Mouse (Mus musculus) liver, postnatal 0 days (tissue): ENCODE data around the gene Kctd21. TPM values are rescaled to one million over a fixed set of nuclear protein-coding genes. Genes with fewer than 3 reads are reported as not detected.

Experiments
- ATAC-seq: fragments of 200-750 bp; cut with Nextera tagmentation; 2 replicates; pipeline ENCODE4 v1.8.0; 2017; ENCODE audit warnings: mild to moderate bottlenecking, moderate library complexity
- DNase-seq: peaks from one replicate; pipeline ENCODE4 v3.0.0-alpha.2; 2016
- H3K27ac ChIP-seq: fragments of 300-500 bp; sonication (generic); 2 replicates; pipeline ENCODE4 v1.5.1; 2014; ENCODE audit warnings: antibody characterized with exemption, moderate library complexity, mild to moderate bottlenecking, low read depth
- H3K27me3 ChIP-seq: fragments of 300-500 bp; sonication (generic); 2 replicates; pipeline ENCODE4 v1.6.1; 2014; ENCODE audit warnings: low read length, control low read depth, mixed read lengths; ENCODE audit not compliant: insufficient read depth
- H3K36me3 ChIP-seq: fragments of 300-500 bp; sonication (generic); replicated peaks from 2 replicates; pipeline ENCODE4 v1.6.1; 2014; ENCODE audit warnings: mild to moderate bottlenecking, control low read depth, low read length, moderate library complexity, mixed read lengths; ENCODE audit not compliant: insufficient read depth
- H3K4me1 ChIP-seq: fragments of 300-500 bp; sonication (generic); 2 replicates; pipeline ENCODE4 v1.6.1; 2014; ENCODE audit warnings: antibody characterized with exemption, mild to moderate bottlenecking, control low read depth; ENCODE audit not compliant: insufficient read depth
- H3K4me2 ChIP-seq: fragments of 300-500 bp; sonication (generic); 2 replicates; pipeline ENCODE4 v1.6.1; 2014; ENCODE audit warnings: low read depth, mild to moderate bottlenecking, low read length, moderate library complexity, mixed read lengths
- H3K4me3 ChIP-seq: fragments of 300-500 bp; sonication (generic); 2 replicates; pipeline ENCODE4 v1.5.1; 2014; ENCODE audit warnings: low read depth, low read length
- H3K9ac ChIP-seq: fragments of 300-500 bp; sonication (generic); replicated peaks from 2 replicates; pipeline ENCODE4 v1.6.1; 2014; ENCODE audit warnings: mild to moderate bottlenecking, moderate library complexity
- H3K9me3 ChIP-seq: fragments of 300-500 bp; sonication (generic); 2 replicates; pipeline ENCODE4 v1.6.1; 2016; ENCODE audit warnings: mild to moderate bottlenecking, control low read depth, low read length, mixed read lengths
- CTCF ChIP-seq: sonication (generic); IDR thresholded peaks from 2 replicates; pipeline ENCODE4 v1.5.1; 2016; ENCODE audit warnings: antibody characterized with exemption, low read depth
- EP300 ChIP-seq: IDR thresholded peaks from 2 replicates; pipeline ENCODE4 v1.6.1; 2016; ENCODE audit warnings: antibody characterized with exemption, low read depth, mild to moderate bottlenecking
- WGBS: fragments of 180-500 bp; shearing (Covaris S2); extraction: QIAGEN DNeasy Blood & Tissue Kit; methylation state at CpG from one replicate; pipeline ENCODE4 v1.1.7; 2014; ENCODE audit not compliant: insufficient replicate concordance; 5-methylcytosine and 5-hydroxymethylcytosine counted together
- polyA plus RNA-seq: library from polyadenylated mRNA; unstranded; fragments of >200 nt; fragmentation: Nextera tagmentation; extraction: Ambion mirVana; gene quantifications from 2 replicates; pipeline ENCODE4 v1.2.1, GENCODE M21; 2015

Kctd21 gene
- polyA plus RNA-seq, 1 experiment from 2014 or later: 1.1 TPM

- H3K27ac ChIP-seq: no peak overlapping the region
- H3K4me3 ChIP-seq: no peak overlapping the region
- ATAC-seq: no peak
- no peaks in the 10 kb centered on the region for H3K27me3 ChIP-seq
- H3K9ac ChIP-seq: no peak overlapping the region
- 78% methylated on average over 7 of the region's 7 CpGs for WGBS
- TF ChIP-seq CTCF (no peak), EP300 (no peak)
- H3K9me3 ChIP-seq: no peaks in the 10 kb centered on the region
- no peak overlapping the region for H3K4me2 ChIP-seq
- no peaks in the 10 kb centered on the region for H3K4me1 ChIP-seq
- H3K36me3 ChIP-seq: peaks cover 4% of the 10 kb centered on the region; the same call in 1 of the 2 replicates
- DNase-seq: no peak
These were observed 18.6 kb upstream of the Kctd21 start for GRCm38 (mm10) chr7:97313364-97313995.

GRCm38 (mm10) chr7:97314646-97315045 lies 17.5 kb upstream of the Kctd21 start:
- 74% methylated on average over 5 of the region's 5 CpGs for WGBS
- no peak overlapping the region for H3K4me3 ChIP-seq
- H3K9me3 ChIP-seq: no peaks in the 10 kb centered on the region
- TF ChIP-seq EP300 (no peak), CTCF (no peak)
- H3K9ac ChIP-seq: no peak overlapping the region
- H3K27me3 ChIP-seq: no peaks in the 10 kb centered on the region
- H3K36me3 ChIP-seq: no peaks in the 10 kb centered on the region
- DNase-seq: no peak
- H3K4me2 ChIP-seq: no peak overlapping the region
- no peaks in the 10 kb centered on the region for H3K4me1 ChIP-seq
- H3K27ac ChIP-seq: no peak overlapping the region
- ATAC-seq: no peak

- TF ChIP-seq EP300 (no peak), CTCF (no peak)
- H3K27me3 ChIP-seq: no peaks in the 10 kb centered on the region
- no peak for ATAC-seq
- WGBS: 79% methylated on average over 6 of the region's 6 CpGs
- H3K4me1 ChIP-seq: no peaks in the 10 kb centered on the region
- no peak overlapping the region for H3K4me2 ChIP-seq
- no peak overlapping the region for H3K4me3 ChIP-seq
- H3K27ac ChIP-seq: no peak overlapping the region
- no peaks in the 10 kb centered on the region for H3K36me3 ChIP-seq
- no peak overlapping the region for H3K9ac ChIP-seq
- no peaks in the 10 kb centered on the region for H3K9me3 ChIP-seq
- DNase-seq: no peak
These were observed 16.5 kb upstream of the Kctd21 start for GRCm38 (mm10) chr7:97315656-97316055.

GRCm38 (mm10) chr7:97317706-97318105 lies 14.4 kb upstream of the Kctd21 start:
- ATAC-seq (no peak), DNase-seq (no peak)
- Histone ChIP-seq H3K36me3 (no peaks in the 10 kb centered on the region), H3K9ac (no peak overlapping the region), H3K4me2 (no peak overlapping the region), H3K27ac (no peak overlapping the region), H3K9me3 (no peaks in the 10 kb centered on the region), H3K4me3 (no peak overlapping the region), H3K4me1 (no peaks in the 10 kb centered on the region), H3K27me3 (no peaks in the 10 kb centered on the region)
- TF ChIP-seq EP300: no peak
- no peak for TF ChIP-seq CTCF
- WGBS: 75% methylated on average over 3 of the region's 3 CpGs

GRCm38 (mm10) chr7:97324342-97324741 lies 7.8 kb upstream of the Kctd21 start:
- peaks cover 36% of the 10 kb centered on the region for H3K27me3 ChIP-seq
- no peak for ATAC-seq
- DNase-seq: no peak
- no peaks in the 10 kb centered on the region for H3K36me3 ChIP-seq
- H3K4me3 ChIP-seq: no peak overlapping the region
- no peaks in the 10 kb centered on the region for H3K9me3 ChIP-seq
- no peak overlapping the region for H3K4me2 ChIP-seq
- no peak overlapping the region for H3K9ac ChIP-seq
- WGBS: 83% methylated on average over 8 of the region's 8 CpGs
- no peak overlapping the region for H3K27ac ChIP-seq
- TF ChIP-seq EP300: no peak
- no peak for TF ChIP-seq CTCF
- H3K4me1 ChIP-seq: no peaks in the 10 kb centered on the region

GRCm38 (mm10) chr7:97325156-97325985 lies 6.8 kb upstream of the Kctd21 start:
- Histone ChIP-seq H3K27me3 (peaks cover 36% of the 10 kb centered on the region), H3K4me2 (peak overlapping the region; percentile 29; the same call in 1 of the 2 replicates), H3K9me3 (no peaks in the 10 kb centered on the region), H3K9ac (no peak overlapping the region), H3K4me3 (peak overlapping the region; percentile 6; the same call in 1 of the 2 replicates), H3K36me3 (no peaks in the 10 kb centered on the region), H3K4me1 (no peaks in the 10 kb centered on the region), H3K27ac (no peak overlapping the region)
- 23% methylated on average over 70 of the region's 96 CpGs for WGBS
- ATAC-seq (no peak), DNase-seq (no peak)
- TF ChIP-seq EP300: no peak
- no peak for TF ChIP-seq CTCF
